ENCODE assay signal across 10 mouse cellular contexts in the genomic region with DNA sequence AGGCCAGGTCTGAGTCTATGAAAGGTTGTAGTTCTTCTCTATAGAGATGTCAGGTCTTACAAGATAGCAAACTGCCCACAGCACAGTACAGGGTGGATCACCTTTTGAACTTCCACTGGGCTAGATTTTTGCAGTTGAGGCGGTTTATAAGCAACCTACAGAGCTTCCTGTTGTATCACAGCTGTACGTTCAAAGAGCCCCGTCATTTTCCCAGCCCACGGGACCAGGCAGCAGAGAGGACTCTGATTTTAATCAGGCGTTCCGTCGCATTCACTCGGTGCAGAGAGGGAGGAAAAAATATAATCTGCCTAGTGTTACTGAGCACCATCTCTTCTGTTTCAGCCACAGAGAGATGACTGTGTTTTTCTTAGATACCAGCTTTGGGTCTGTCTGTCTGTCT.
A peak's percentile ranks its signal among the peaks of the same experiment; 100 is the strongest.
DNase-seq lines count a peak whose midpoint lies in the region; ATAC-seq and TF ChIP-seq lines count a peak whose summit lies in the region.
"Had no signal": no experiment of that assay in that cellular context is flagged by ENCODE, and none has a peak within 500 bp of the region (broad histone marks: within the 10 kb centered on the region; RNA-seq: fewer than 3 reads in every experiment).

No protein-coding gene starts in this region.

- peaks cover 31% of the 10 kb centered on the region for H3K4me1 ChIP-seq in kidney, embryonic 15.5 days
- peaks cover 29% of the 10 kb centered on the region for H3K4me1 ChIP-seq in thymus, adult 2 months (replicated peaks; ENCODE audit: control insufficient read depth, insufficient read depth, low read length)
- H3K4me1 ChIP-seq in neural tube, embryonic 15.5 days: peaks cover 22% of the 10 kb centered on the region
- H3K4me1 ChIP-seq in liver, embryonic 12.5 days: no peaks in the 10 kb centered on the region
- H3K4me1 ChIP-seq: liver, embryonic 13.5 days; megakaryocyte, embryonic 14.5 days had no signal

- H3K9ac ChIP-seq in kidney, embryonic 15.5 days: no peak overlapping the region
- H3K9ac ChIP-seq in neural tube, embryonic 15.5 days (replicated peaks): no peak overlapping the region
- no peak overlapping the region for H3K9ac ChIP-seq in liver, embryonic 12.5 days
- H3K9ac ChIP-seq: liver, embryonic 13.5 days had no signal

- H3K27me3 ChIP-seq in kidney, embryonic 15.5 days: no peaks in the 10 kb centered on the region
- H3K27me3 ChIP-seq in thymus, adult 2 months (ENCODE audit: control insufficient read depth, insufficient read depth, low read length): no peaks in the 10 kb centered on the region
- no peaks in the 10 kb centered on the region for H3K27me3 ChIP-seq in neural tube, embryonic 15.5 days (replicated peaks)
- no peaks in the 10 kb centered on the region for H3K27me3 ChIP-seq in liver, embryonic 12.5 days (replicated peaks)
- H3K27me3 ChIP-seq: liver, embryonic 13.5 days; megakaryocyte, embryonic 14.5 days; Patski had no signal

- H3K27ac ChIP-seq in kidney, embryonic 15.5 days: peak overlapping the region; percentile 88
- H3K27ac ChIP-seq in thymus, adult 2 months (ENCODE audit: control insufficient read depth, insufficient read depth, low read length): no peak overlapping the region
- no peak overlapping the region for H3K27ac ChIP-seq in neural tube, embryonic 15.5 days (replicated peaks)
- H3K27ac ChIP-seq in liver, embryonic 12.5 days: no peak overlapping the region
- H3K27ac ChIP-seq: liver, embryonic 13.5 days had no signal

- H3K4me3 ChIP-seq in kidney, embryonic 15.5 days (replicated peaks): no peak overlapping the region
- H3K4me3 ChIP-seq in thymus, adult 2 months (ENCODE audit: control insufficient read depth, insufficient read depth, low read length): no peak overlapping the region
- H3K4me3 ChIP-seq in neural tube, embryonic 15.5 days (replicated peaks): no peak overlapping the region
- H3K4me3 ChIP-seq in liver, embryonic 12.5 days: no peak overlapping the region
- H3K4me3 ChIP-seq: liver, embryonic 13.5 days; megakaryocyte, embryonic 14.5 days had no signal

- no peak for DNase-seq in kidney, postnatal 14 days
- DNase-seq in T-cell, adult 2 months (ENCODE audit: low spot score): peak; percentile 32
- peak; percentile 41 for DNase-seq in thymus, adult 2 months
- DNase-seq: liver, embryonic 13.5 days had no signal

- WGBS in kidney, embryonic 15.5 days: 20% methylated on average over 8 of the region's 8 CpGs
- WGBS in thymus, adult 2 months: 2% methylated on average over 8 of the region's 8 CpGs
- 14% methylated on average over 8 of the region's 8 CpGs for WGBS in neural tube, embryonic 15.5 days
- WGBS in liver, embryonic 12.5 days (ENCODE audit: insufficient replicate concordance): 37% methylated on average over 8 of the region's 8 CpGs

- no peak overlapping the region for H3K4me2 ChIP-seq in kidney, embryonic 15.5 days
- no peak overlapping the region for H3K4me2 ChIP-seq in neural tube, embryonic 15.5 days
- H3K4me2 ChIP-seq in liver, embryonic 12.5 days: no peak overlapping the region
- H3K4me2 ChIP-seq: liver, embryonic 13.5 days had no signal

- TF ChIP-seq CTCF in thymus, adult 2 months (IDR thresholded peaks at IDR 0.05; ENCODE audit: borderline replicate concordance, control insufficient read depth, extremely low read depth, insufficient read depth, low read length, poor library complexity): no peak

- TF ChIP-seq POLR2A in thymus, adult 2 months (IDR thresholded peaks at IDR 0.05; ENCODE audit: control insufficient read depth, extremely low read depth, insufficient read depth, low read length, poor library complexity): no peak

- no peaks in the 10 kb centered on the region for H3K9me3 ChIP-seq in kidney, embryonic 15.5 days (replicated peaks)
- no peaks in the 10 kb centered on the region for H3K9me3 ChIP-seq in neural tube, embryonic 15.5 days (replicated peaks)
- no peaks in the 10 kb centered on the region for H3K9me3 ChIP-seq in liver, embryonic 12.5 days (replicated peaks)
- H3K9me3 ChIP-seq: liver, embryonic 13.5 days; megakaryocyte, embryonic 14.5 days had no signal

- no peak for ATAC-seq in kidney, embryonic 15.5 days (replicated peaks; ENCODE audit: low FRiP score)
- ATAC-seq in hematopoietic stem cell, adult 5-6 weeks (replicated peaks in 1 of 2; ENCODE audit: insufficient read depth in 1 of 2, low FRiP score in 2 of 2, low TSS enrichment in 1 of 2, low read depth in 1 of 2, poor library complexity in 2 of 2, severe bottlenecking in 2 of 2): peak; percentile 32 to 46; a peak in 3 of 4 replicates
- ATAC-seq in neural tube, embryonic 15.5 days (ENCODE audit: low FRiP score): no peak
- ATAC-seq in liver, embryonic 12.5 days: no peak

- peaks cover 46% of the 10 kb centered on the region for H3K36me3 ChIP-seq in kidney, embryonic 15.5 days
- no peaks in the 10 kb centered on the region for H3K36me3 ChIP-seq in thymus, adult 2 months (ENCODE audit: control insufficient read depth, insufficient read depth, low read length)
- H3K36me3 ChIP-seq in neural tube, embryonic 15.5 days: no peaks in the 10 kb centered on the region; the same call in 1 of the 2 replicates
- H3K36me3 ChIP-seq in liver, embryonic 12.5 days: no peaks in the 10 kb centered on the region
- H3K36me3 ChIP-seq: liver, embryonic 13.5 days had no signal

Comparison
In these comparisons a context has a peak if more than half of its experiments do, and no peak if none do; other contexts are left out.
1. ATAC-seq: peak in hematopoietic stem cell, adult 5-6 weeks (2 of 2); none in kidney, embryonic 15.5 days (single experiment), neural tube, embryonic 15.5 days (single experiment) and liver, embryonic 12.5 days (single experiment).